Comparison of ENCODE assay signal across 22 mouse cellular contexts in the genomic region with DNA sequence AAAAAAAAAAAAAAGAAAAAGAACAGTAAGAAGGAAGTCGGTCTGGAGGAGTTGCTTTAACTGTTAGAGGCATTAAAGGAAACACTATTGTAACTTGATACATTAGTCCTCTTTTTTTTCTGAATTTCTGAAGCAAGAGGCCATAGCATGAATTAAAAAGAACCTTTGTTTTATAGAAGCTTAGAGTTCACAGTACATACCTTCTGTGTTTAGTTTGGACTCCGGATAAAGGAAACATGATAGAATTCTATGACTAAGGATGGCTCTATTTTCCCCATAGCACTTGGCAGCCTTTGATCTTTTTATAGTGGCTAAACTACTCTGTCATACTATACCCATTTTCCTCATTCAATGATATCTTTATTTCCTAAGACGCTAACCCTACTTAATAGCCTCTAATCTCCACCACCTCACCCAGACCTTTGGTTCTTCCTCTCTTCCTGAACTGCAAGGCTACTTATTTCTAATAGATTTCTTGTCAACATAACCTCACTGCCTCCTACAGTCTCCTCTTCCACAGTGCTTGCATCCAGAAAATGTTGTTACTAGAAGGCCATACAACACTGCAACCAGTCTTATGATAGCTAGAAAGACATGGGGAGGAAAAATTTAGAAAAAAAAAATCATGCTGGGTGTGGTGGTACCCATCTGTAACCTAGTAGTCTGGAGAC. TPM values are rescaled to one million over a fixed set of nuclear protein-coding genes. Genes with fewer than 3 reads are reported as not detected.
DNase-seq lines count a peak whose midpoint lies in the region; ATAC-seq and TF ChIP-seq lines count a peak whose summit lies in the region.
"Had no signal": no experiment of that assay in that cellular context is flagged by ENCODE, and none has a peak within 500 bp of the region (broad histone marks: within the 10 kb centered on the region; RNA-seq: fewer than 3 reads in every experiment).

No protein-coding gene starts in this region.

- H3K4me1 ChIP-seq in kidney, embryonic 15.5 days = peaks cover 9% of the 10 kb centered on the region; the same call in 1 of the 2 replicates
- no peaks in the 10 kb centered on the region for H3K4me1 ChIP-seq in intestine, postnatal 0 days (replicated peaks; ENCODE audit: control insufficient read depth, insufficient read depth, low read length)
- H3K4me1 ChIP-seq in hindbrain, embryonic 11.5 days (replicated peaks; ENCODE audit: control insufficient read depth, insufficient read depth, low read length) = no peaks in the 10 kb centered on the region
- H3K4me1 ChIP-seq: midbrain, embryonic 15.5 days had no signal

- WGBS in kidney, embryonic 15.5 days = 7% methylated on average over 3 of the region's 3 CpGs
- WGBS in intestine, postnatal 0 days = 25% methylated on average over 3 of the region's 3 CpGs
- 66% methylated on average over 3 of the region's 3 CpGs for WGBS in hindbrain, embryonic 11.5 days

- POLR2A ChIA-PET in Patski (lab: Charles Lee) = interaction anchor here (1.0 kb wide), 1 partner anchor 13 kb away, joined by 3 read pairs; no protein-coding TSS in a partner anchor

- no peaks in the 10 kb centered on the region for H3K36me3 ChIP-seq in kidney, embryonic 15.5 days
- H3K36me3 ChIP-seq in intestine, postnatal 0 days (ENCODE audit: control insufficient read depth, insufficient read depth) = no peaks in the 10 kb centered on the region
- no peaks in the 10 kb centered on the region for H3K36me3 ChIP-seq in hindbrain, embryonic 11.5 days (ENCODE audit: control insufficient read depth, insufficient read depth, low read length)
- H3K36me3 ChIP-seq: G1E; heart, embryonic 12.5 days; midbrain, embryonic 15.5 days had no signal

- in situ Hi-C loops in Patski (cut with MboI; ENCODE audit: low pct_unique_long_range_greater_than_20kb) = no loop called here

- no peak overlapping the region for H3K9ac ChIP-seq in kidney, embryonic 15.5 days
- H3K9ac ChIP-seq in intestine, postnatal 0 days (ENCODE audit: low read depth, low read length) = no peak overlapping the region
- no peak overlapping the region for H3K9ac ChIP-seq in hindbrain, embryonic 11.5 days (ENCODE audit: low read depth, low read length)
- H3K9ac ChIP-seq: forebrain, postnatal 0 days; heart, embryonic 12.5 days; liver, embryonic 14.5 days; midbrain, embryonic 15.5 days had no signal

- H3K27me3 ChIP-seq in kidney, embryonic 15.5 days = no peaks in the 10 kb centered on the region
- no peaks in the 10 kb centered on the region for H3K27me3 ChIP-seq in Patski
- H3K27me3 ChIP-seq in intestine, postnatal 0 days (replicated peaks; ENCODE audit: control insufficient read depth, insufficient read depth, low read length) = no peaks in the 10 kb centered on the region
- H3K27me3 ChIP-seq in hindbrain, embryonic 11.5 days (ENCODE audit: control insufficient read depth, insufficient read depth, low read length) = no peaks in the 10 kb centered on the region
- H3K27me3 ChIP-seq: heart, embryonic 12.5 days; megakaryocyte, embryonic 14.5 days; midbrain, embryonic 15.5 days had no signal

- ATAC-seq in kidney, embryonic 15.5 days (replicated peaks; ENCODE audit: low FRiP score) = peak; percentile 77
- peak; percentile 76 for ATAC-seq in Patski
- peak; percentile 69 for ATAC-seq in intestine, postnatal 0 days
- ATAC-seq in hindbrain, embryonic 11.5 days (ENCODE audit: low FRiP score) = no peak
- ATAC-seq: CD4-positive, CD25-positive, alpha-beta regulatory T cell, adult 4 months; forebrain, postnatal 0 days; hindbrain, embryonic 16.5 days; midbrain, embryonic 15.5 days had no signal

- H3K27ac ChIP-seq in kidney, embryonic 15.5 days = peak overlapping the region; percentile 68
- no peak overlapping the region for H3K27ac ChIP-seq in intestine, postnatal 0 days (ENCODE audit: low read depth, low read length)
- H3K27ac ChIP-seq in hindbrain, embryonic 11.5 days (ENCODE audit: low read depth, low read length) = no peak overlapping the region
- H3K27ac ChIP-seq: layer of hippocampus, adult 2 months; liver, embryonic 14.5 days; midbrain, embryonic 15.5 days had no signal

- no peak overlapping the region for H3K4me2 ChIP-seq in kidney, embryonic 15.5 days
- no peak overlapping the region for H3K4me2 ChIP-seq in intestine, postnatal 0 days (replicated peaks; ENCODE audit: low read depth)
- no peak overlapping the region for H3K4me2 ChIP-seq in hindbrain, embryonic 11.5 days (replicated peaks; ENCODE audit: low read depth, low read length)
- H3K4me2 ChIP-seq: heart, embryonic 12.5 days; midbrain, embryonic 15.5 days had no signal

- DNase-seq in kidney, postnatal 10 days = no peak
- DNase-seq in 416B (ENCODE audit: low read depth) (peak; percentile 59), Patski (ENCODE audit: low read depth, low spot score) (no peak)
- DNase-seq in layer of hippocampus, adult 9-11 months = no peak
- no peak for DNase-seq in hindbrain, embryonic 11.5 days (ENCODE audit: low spot score)
- DNase-seq: cerebellum, adult 2 months; cerebellum, postnatal 36 days; forebrain, postnatal 0 days; gastrocnemius, postnatal 36 days; heart, postnatal 4 days; kidney, adult 8-10 months; right cerebral cortex, postnatal 25 days had no signal

- H3K9me3 ChIP-seq in kidney, embryonic 15.5 days (replicated peaks) = no peaks in the 10 kb centered on the region
- no peaks in the 10 kb centered on the region for H3K9me3 ChIP-seq in intestine, postnatal 0 days (ENCODE audit: control insufficient read depth)
- H3K9me3 ChIP-seq in hindbrain, embryonic 11.5 days (ENCODE audit: control insufficient read depth, low read length) = no peaks in the 10 kb centered on the region
- H3K9me3 ChIP-seq: heart, embryonic 12.5 days; midbrain, embryonic 15.5 days had no signal

- TF ChIP-seq CTCF in Patski (IDR thresholded peaks at IDR 0.05) = no peak
- TF ChIP-seq CTCF in intestine, postnatal 0 days (IDR thresholded peaks at IDR 0.05; ENCODE audit: low read depth) = no peak

- H3K4me3 ChIP-seq in kidney, embryonic 15.5 days (replicated peaks) = no peak overlapping the region
- H3K4me3 ChIP-seq in intestine, postnatal 0 days (ENCODE audit: low read depth, low read length) = no peak overlapping the region
- no peak overlapping the region for H3K4me3 ChIP-seq in hindbrain, embryonic 11.5 days (ENCODE audit: low read depth, low read length)
- H3K4me3 ChIP-seq: heart, embryonic 12.5 days; layer of hippocampus, adult 2 months; megakaryocyte, embryonic 14.5 days; midbrain, embryonic 15.5 days had no signal

- CTCF ChIA-PET in Patski (lab: Charles Lee) = interaction anchor here (0.6 to 3.2 kb wide), 2 partner anchors 9 to 95 kb away, joined by 3 to 13 read pairs; no protein-coding TSS in a partner anchor

RNA-seq across cellular contexts. Expression of a gene that starts 22.7 kb away (rescaled TPM):
- 17.3 and 17.4 TPM in 2 replicates for polyA plus RNA-seq in kidney, embryonic 15.5 days (2015; fragmentation: Nextera tagmentation; extraction: Ambion mirVana)
- polyA plus RNA-seq in Patski (2021) = 16.1 TPM
- polyA plus RNA-seq in intestine, postnatal 0 days (2015; fragmentation: Nextera tagmentation; extraction: Ambion mirVana) = 6.5 and 6.6 TPM in 2 replicates
- 41.1 and 45.1 TPM in 2 replicates for polyA plus RNA-seq in hindbrain, embryonic 11.5 days (2014; fragmentation: Nextera tagmentation; extraction: Ambion mirVana)

RNA-seq across cellular contexts. Expression of a gene that starts 29.7 kb away (rescaled TPM):
- 5.6 and 5.7 TPM in 2 replicates for polyA plus RNA-seq in kidney, embryonic 15.5 days (2015; fragmentation: Nextera tagmentation; extraction: Ambion mirVana)
- polyA plus RNA-seq in Patski (2021) = 27.8 TPM
- 3.4 and 4.1 TPM in 2 replicates for polyA plus RNA-seq in intestine, postnatal 0 days (2015; fragmentation: Nextera tagmentation; extraction: Ambion mirVana)
- 9.0 and 9.8 TPM in 2 replicates for polyA plus RNA-seq in hindbrain, embryonic 11.5 days (2014; fragmentation: Nextera tagmentation; extraction: Ambion mirVana)
